Mouse (Mus musculus): Measurements from ENCODE around the gene Plscr3.
A peak's percentile ranks its signal among the peaks of the same experiment; 100 is the strongest.

DNA sequence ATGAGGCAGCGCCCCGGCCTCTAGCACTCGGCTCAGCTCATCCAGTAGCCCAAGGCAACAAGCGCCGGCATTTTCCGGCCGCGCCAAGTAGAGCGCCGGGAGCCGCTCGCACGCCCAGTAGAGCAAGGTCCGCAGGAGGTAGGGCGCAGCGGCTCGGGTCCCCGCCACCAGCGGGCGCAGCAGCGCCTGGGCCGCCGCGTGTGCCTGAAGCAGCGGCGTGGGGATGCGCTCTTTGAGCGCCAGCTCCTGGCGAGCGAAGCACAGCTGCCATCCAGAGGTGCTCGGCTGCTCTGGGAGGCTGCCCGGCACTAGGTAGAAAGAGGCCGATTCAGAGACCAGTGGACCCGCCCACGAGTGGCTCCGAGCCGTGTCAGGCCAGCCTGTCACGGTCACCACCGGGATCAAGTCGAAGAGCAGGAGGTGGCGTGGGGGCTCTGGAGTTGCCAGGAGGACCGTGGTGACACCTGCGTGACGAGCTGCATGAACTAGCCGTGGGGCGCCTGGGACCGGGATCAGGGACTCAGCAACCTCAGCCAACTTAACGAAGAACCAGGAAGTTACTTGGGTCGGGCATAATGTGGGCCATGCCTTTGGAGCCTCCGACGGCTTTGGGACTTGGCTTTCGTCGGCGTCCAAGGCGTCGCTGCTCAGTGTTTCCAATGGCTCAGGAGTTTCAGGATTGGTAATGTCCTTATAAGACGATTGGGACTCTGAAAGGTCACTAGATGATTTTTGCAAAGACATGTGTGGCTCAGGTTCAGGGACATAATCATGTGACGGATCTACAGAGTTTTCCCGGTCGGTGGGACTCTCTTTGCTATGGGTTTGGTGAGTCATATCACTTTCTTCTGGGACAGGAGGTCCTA, 42.2 kb upstream of the Plscr3 start:
- TF ChIP-seq POLR2A (IDR thresholded peaks at IDR 0.05; ENCODE audit: control insufficient read depth in 1 of 2, insufficient read depth in 1 of 2, low read depth in 1 of 2, low read length in 2 of 2, poor library complexity in 1 of 2) = peak; percentile 54 to 68; a peak in 3 of 4 replicates
- TF ChIP-seq GATA1 (IDR thresholded peaks at IDR 0.05; ENCODE audit: low read depth, low read length) = no peak
- 0 out of 2 replicates have a peak, but pooled peaks have one; percentile 44 for TF ChIP-seq ELF1 (IDR thresholded peaks at IDR 0.05; ENCODE audit: low read depth, low read length)
- TF ChIP-seq USF1 (IDR thresholded peaks at IDR 0.05; ENCODE audit: low read depth, low read length) = peak; percentile 53; the same call in 1 of the 2 replicates
- TF ChIP-seq CTCF (IDR thresholded peaks at IDR 0.05 in 2 of 3, conservative IDR thresholded peaks at IDR 0.05 in 1 of 3; ENCODE audit: control insufficient read depth in 1 of 3, insufficient read depth in 1 of 3, low read depth in 2 of 3, low read length in 3 of 3, poor library complexity in 1 of 3, severe bottlenecking in 1 of 3) = peak in 2 of 3 experiments; percentile 62 to 74; a peak in 4 of 6 replicates
- peak; percentile 81 for TF ChIP-seq MXI1 (IDR thresholded peaks at IDR 0.05; ENCODE audit: low read depth, low read length)

Data from MEL (cell line).